Mouse (Mus musculus): Measurements from ENCODE around the gene Mrpl52. TPM values are rescaled to one million over a fixed set of nuclear protein-coding genes. Genes with fewer than 3 reads are reported as not detected.

The Mrpl52 gene
- polyA plus RNA-seq, 1 experiment from 2014 or later = 191 TPM

- no peak overlapping the region for H3K27ac ChIP-seq (ENCODE audit: low read length)
- 82% methylated on average over 25 of the region's 25 CpGs for WGBS
- H3K9ac ChIP-seq (ENCODE audit: low read length) = no peak overlapping the region
- H3K27me3 ChIP-seq (ENCODE audit: control insufficient read depth, insufficient read depth, low read length) = no peaks in the 10 kb centered on the region
- no peaks in the 10 kb centered on the region for H3K36me3 ChIP-seq (ENCODE audit: control insufficient read depth, insufficient read depth)
- no peaks in the 10 kb centered on the region for H3K9me3 ChIP-seq (replicated peaks; ENCODE audit: control insufficient read depth, low read length)
- peaks cover 12% of the 10 kb centered on the region for H3K4me1 ChIP-seq (ENCODE audit: control insufficient read depth, insufficient read depth, low read length)
- peak overlapping the region; percentile 28 for H3K4me2 ChIP-seq (ENCODE audit: low read depth, low read length)
- no peak for ATAC-seq (replicated peaks; ENCODE audit: extremely low read depth, insufficient read depth, low FRiP score)
- H3K4me3 ChIP-seq (ENCODE audit: low read length) = no peak overlapping the region
Observed at GRCm38 (mm10) chr14:54408336-54409056, 18.2 kb upstream of the Mrpl52 start.

- ATAC-seq (replicated peaks; ENCODE audit: extremely low read depth, insufficient read depth, low FRiP score) = no peak
- Histone ChIP-seq H3K36me3 (ENCODE audit: control insufficient read depth, insufficient read depth) (no peaks in the 10 kb centered on the region), H3K9ac (ENCODE audit: low read length) (no peak overlapping the region), H3K27me3 (ENCODE audit: control insufficient read depth, insufficient read depth, low read length) (no peaks in the 10 kb centered on the region), H3K4me1 (ENCODE audit: control insufficient read depth, insufficient read depth, low read length) (peaks cover 18% of the 10 kb centered on the region), H3K9me3 (replicated peaks; ENCODE audit: control insufficient read depth, low read length) (no peaks in the 10 kb centered on the region), H3K27ac (ENCODE audit: low read length) (no peak overlapping the region), H3K4me2 (ENCODE audit: low read depth, low read length) (peak overlapping the region; percentile 28), H3K4me3 (ENCODE audit: low read length) (no peak overlapping the region)
- WGBS = 78% methylated on average over 7 of the region's 7 CpGs
Observed at GRCm38 (mm10) chr14:54409057-54409645, 17.6 kb upstream of the Mrpl52 start.

GRCm38 (mm10) chr14:54409980-54410810, 16.5 kb upstream of the Mrpl52 start:
- peak; percentile 52 for ATAC-seq (replicated peaks; ENCODE audit: extremely low read depth, insufficient read depth, low FRiP score)
- Histone ChIP-seq H3K27me3 (ENCODE audit: control insufficient read depth, insufficient read depth, low read length) (no peaks in the 10 kb centered on the region), H3K4me2 (ENCODE audit: low read depth, low read length) (peak overlapping the region; percentile 33), H3K36me3 (ENCODE audit: control insufficient read depth, insufficient read depth) (no peaks in the 10 kb centered on the region), H3K4me1 (ENCODE audit: control insufficient read depth, insufficient read depth, low read length) (peaks cover 24% of the 10 kb centered on the region), H3K9me3 (replicated peaks; ENCODE audit: control insufficient read depth, low read length) (no peaks in the 10 kb centered on the region), H3K4me3 (ENCODE audit: low read length) (0 out of 2 replicates have a peak overlapping the region, but pooled peaks have one; percentile 9), H3K27ac (ENCODE audit: low read length) (peak overlapping the region; percentile 81), H3K9ac (ENCODE audit: low read length) (peak overlapping the region; percentile 23)
- WGBS = 34% methylated on average over 17 of the region's 17 CpGs

DNA sequence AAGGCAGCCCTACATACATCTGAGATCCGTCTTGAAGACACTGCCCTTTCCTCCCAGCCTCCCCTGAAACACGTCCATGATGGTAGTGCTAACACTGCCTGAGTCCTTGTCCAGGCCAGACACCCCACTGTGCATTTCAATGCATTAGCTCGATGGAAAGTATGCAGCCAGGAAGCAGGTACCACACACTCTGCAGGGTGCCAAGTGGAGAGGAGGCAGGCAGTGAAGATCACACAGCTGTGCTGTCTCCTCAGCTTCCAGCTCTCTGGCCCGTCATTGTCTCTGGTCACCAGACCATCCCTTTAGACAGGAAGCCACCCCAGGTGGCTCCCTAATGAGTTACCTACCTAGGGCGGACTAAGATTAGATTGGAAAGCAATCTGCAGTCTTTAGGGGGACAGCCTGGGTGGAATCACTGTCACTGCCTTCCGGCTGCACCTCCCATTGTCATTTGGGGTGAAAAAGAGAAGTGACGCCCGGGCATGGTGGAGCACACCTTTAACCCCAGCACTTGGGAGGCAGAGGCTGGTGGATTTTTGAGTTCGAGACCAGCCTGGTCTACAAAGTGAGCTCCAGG, 14.6 kb upstream of the Mrpl52 start:
- H3K27me3 ChIP-seq (ENCODE audit: control insufficient read depth, insufficient read depth, low read length) = no peaks in the 10 kb centered on the region
- 60% methylated on average over 9 of the region's 9 CpGs for WGBS
- no peak overlapping the region for H3K27ac ChIP-seq (ENCODE audit: low read length)
- no peak overlapping the region for H3K4me3 ChIP-seq (ENCODE audit: low read length)
- H3K9me3 ChIP-seq (replicated peaks; ENCODE audit: control insufficient read depth, low read length) = no peaks in the 10 kb centered on the region
- H3K4me1 ChIP-seq (ENCODE audit: control insufficient read depth, insufficient read depth, low read length) = peaks cover 29% of the 10 kb centered on the region
- no peak for ATAC-seq (replicated peaks; ENCODE audit: extremely low read depth, insufficient read depth, low FRiP score)
- no peaks in the 10 kb centered on the region for H3K36me3 ChIP-seq (ENCODE audit: control insufficient read depth, insufficient read depth)
- H3K4me2 ChIP-seq (ENCODE audit: low read depth, low read length) = no peak overlapping the region
- H3K9ac ChIP-seq (ENCODE audit: low read length) = no peak overlapping the region

GRCm38 (mm10) chr14:54412629-54413170, 14.0 kb upstream of the Mrpl52 start:
- ATAC-seq (replicated peaks; ENCODE audit: extremely low read depth, insufficient read depth, low FRiP score) = no peak
- H3K4me1 ChIP-seq (ENCODE audit: control insufficient read depth, insufficient read depth, low read length) = peaks cover 35% of the 10 kb centered on the region
- peak overlapping the region; percentile 1; the same call in 1 of the 2 replicates for H3K9ac ChIP-seq (ENCODE audit: low read length)
- 45% methylated on average over 2 of the region's 2 CpGs for WGBS
- peak overlapping the region; percentile 61; the same call in 1 of the 2 replicates for H3K4me2 ChIP-seq (ENCODE audit: low read depth, low read length)
- H3K36me3 ChIP-seq (ENCODE audit: control insufficient read depth, insufficient read depth) = no peaks in the 10 kb centered on the region
- H3K4me3 ChIP-seq (ENCODE audit: low read length) = no peak overlapping the region
- no peak overlapping the region for H3K27ac ChIP-seq (ENCODE audit: low read length)
- no peaks in the 10 kb centered on the region for H3K27me3 ChIP-seq (ENCODE audit: control insufficient read depth, insufficient read depth, low read length)
- H3K9me3 ChIP-seq (replicated peaks; ENCODE audit: control insufficient read depth, low read length) = no peaks in the 10 kb centered on the region

- no peaks in the 10 kb centered on the region for H3K9me3 ChIP-seq (replicated peaks; ENCODE audit: control insufficient read depth, low read length)
- ATAC-seq (replicated peaks; ENCODE audit: extremely low read depth, insufficient read depth, low FRiP score) = no peak; the same call in 1 of the 2 replicates
- peak overlapping the region; percentile 64 for H3K9ac ChIP-seq (ENCODE audit: low read length)
- H3K27ac ChIP-seq (ENCODE audit: low read length) = peak overlapping the region; percentile 60
- H3K36me3 ChIP-seq (ENCODE audit: control insufficient read depth, insufficient read depth) = no peaks in the 10 kb centered on the region
- no peaks in the 10 kb centered on the region for H3K27me3 ChIP-seq (ENCODE audit: control insufficient read depth, insufficient read depth, low read length)
- 13% methylated on average over 18 of the region's 18 CpGs for WGBS
- peak overlapping the region; percentile 61 for H3K4me2 ChIP-seq (ENCODE audit: low read depth, low read length)
- H3K4me1 ChIP-seq (ENCODE audit: control insufficient read depth, insufficient read depth, low read length) = peaks cover 36% of the 10 kb centered on the region
- H3K4me3 ChIP-seq (ENCODE audit: low read length) = peak overlapping the region; percentile 36
Observed at GRCm38 (mm10) chr14:54413877-54414700, 12.6 kb upstream of the Mrpl52 start.

GRCm38 (mm10) chr14:54415241-54416020, 11.3 kb upstream of the Mrpl52 start:
- Histone ChIP-seq H3K4me2 (ENCODE audit: low read depth, low read length) (no peak overlapping the region), H3K27me3 (ENCODE audit: control insufficient read depth, insufficient read depth, low read length) (no peaks in the 10 kb centered on the region), H3K4me1 (ENCODE audit: control insufficient read depth, insufficient read depth, low read length) (peaks cover 26% of the 10 kb centered on the region), H3K9ac (ENCODE audit: low read length) (no peak overlapping the region), H3K4me3 (ENCODE audit: low read length) (no peak overlapping the region), H3K36me3 (ENCODE audit: control insufficient read depth, insufficient read depth) (no peaks in the 10 kb centered on the region), H3K9me3 (replicated peaks; ENCODE audit: control insufficient read depth, low read length) (no peaks in the 10 kb centered on the region), H3K27ac (ENCODE audit: low read length) (peak overlapping the region; percentile 39; the same call in 1 of the 2 replicates)
- WGBS = 21% methylated on average over 13 of the region's 13 CpGs
- ATAC-seq (replicated peaks; ENCODE audit: extremely low read depth, insufficient read depth, low FRiP score) = no peak

Data from heart, embryonic 16.5 days (tissue).